Comparison of ENCODE assay signal across 8 mouse cellular contexts in the genomic region with DNA sequence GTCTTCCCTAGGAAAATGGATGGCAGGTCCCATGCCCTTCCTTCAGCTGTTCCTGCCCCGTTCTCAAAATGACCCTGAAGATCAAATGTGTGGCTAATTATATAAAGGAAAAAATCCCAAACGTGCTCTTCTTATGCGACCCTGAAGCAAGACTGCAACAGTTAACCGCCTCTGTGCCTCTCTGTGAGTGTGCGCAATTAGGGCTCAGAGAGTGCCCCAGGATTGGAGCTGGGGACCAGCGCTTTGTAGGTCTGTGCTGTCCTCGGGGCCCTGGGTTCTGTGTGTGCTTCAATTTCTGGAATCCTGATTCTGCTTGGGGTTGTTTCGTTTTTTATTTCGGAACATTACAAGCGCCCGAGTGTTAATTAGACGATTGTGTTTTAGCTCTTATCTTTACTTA. TPM values are rescaled to one million over a fixed set of nuclear protein-coding genes. Genes with fewer than 3 reads are reported as not detected.
DNase-seq lines count a peak whose midpoint lies in the region; ATAC-seq lines count a peak whose summit lies in the region.

No protein-coding gene starts in this region.

- no peaks in the 10 kb centered on the region for H3K9me3 ChIP-seq in heart, embryonic 13.5 days
- H3K9me3 ChIP-seq in hindbrain, embryonic 12.5 days (replicated peaks) = no peaks in the 10 kb centered on the region
- no peaks in the 10 kb centered on the region for H3K9me3 ChIP-seq in midbrain, embryonic 10.5 days (replicated peaks)

- ATAC-seq in heart, embryonic 13.5 days (ENCODE audit: extremely low read depth, insufficient number of reproducible peaks, low FRiP score, low TSS enrichment) = no peak
- no peak for ATAC-seq in hindbrain, embryonic 12.5 days (ENCODE audit: low FRiP score)

- DNase-seq in heart, adult 8-10 months (ENCODE audit: low spot score) = no peak
- peak; percentile 43 for DNase-seq in R1 (ENCODE audit: low read depth, low spot score)
- DNase-seq in midbrain, embryonic 10.5 days (ENCODE audit: low spot score) = no peak
- no peak for DNase-seq in cerebellum, postnatal 10 days
- DNase-seq in cerebellum, adult 8-10 months = no peak
- no peak for DNase-seq in urinary bladder, postnatal 14 days (ENCODE audit: low spot score)

- peak overlapping the region; percentile 79 for H3K4me2 ChIP-seq in heart, embryonic 13.5 days
- H3K4me2 ChIP-seq in hindbrain, embryonic 12.5 days (replicated peaks) = peak overlapping the region; percentile 52

- peak overlapping the region; percentile 72 for H3K9ac ChIP-seq in heart, embryonic 13.5 days
- H3K9ac ChIP-seq in hindbrain, embryonic 12.5 days = no peak overlapping the region; the same call in 1 of the 2 replicates

- no peak overlapping the region for H3K27ac ChIP-seq in heart, embryonic 13.5 days (replicated peaks)
- H3K27ac ChIP-seq in hindbrain, embryonic 12.5 days = no peak overlapping the region
- H3K27ac ChIP-seq in midbrain, embryonic 10.5 days (replicated peaks) = peak overlapping the region; percentile 77

- H3K36me3 ChIP-seq in heart, embryonic 13.5 days = no peaks in the 10 kb centered on the region
- no peaks in the 10 kb centered on the region for H3K36me3 ChIP-seq in hindbrain, embryonic 12.5 days
- H3K36me3 ChIP-seq in midbrain, embryonic 10.5 days = no peaks in the 10 kb centered on the region

- peak overlapping the region; percentile 49 for H3K4me3 ChIP-seq in heart, embryonic 13.5 days
- H3K4me3 ChIP-seq in hindbrain, embryonic 12.5 days = peak overlapping the region; percentile 36
- H3K4me3 ChIP-seq in midbrain, embryonic 10.5 days = peak overlapping the region; percentile 63

- 12% methylated on average over 12 of the region's 12 CpGs for WGBS in heart, embryonic 13.5 days
- WGBS in hindbrain, embryonic 12.5 days = 14% methylated on average over 12 of the region's 12 CpGs
- WGBS in midbrain, embryonic 10.5 days = 13% methylated on average over 12 of the region's 12 CpGs

- H3K4me1 ChIP-seq in heart, embryonic 13.5 days = peaks cover 11% of the 10 kb centered on the region
- H3K4me1 ChIP-seq in hindbrain, embryonic 12.5 days = peaks cover 10% of the 10 kb centered on the region
- H3K4me1 ChIP-seq in midbrain, embryonic 10.5 days = peaks cover 12% of the 10 kb centered on the region

- H3K27me3 ChIP-seq in heart, embryonic 13.5 days (replicated peaks) = peaks cover 10% of the 10 kb centered on the region
- H3K27me3 ChIP-seq in hindbrain, embryonic 12.5 days = no peaks in the 10 kb centered on the region
- H3K27me3 ChIP-seq in midbrain, embryonic 10.5 days (ENCODE audit: low read depth, poor library complexity, severe bottlenecking) = no peaks in the 10 kb centered on the region; the same call in 1 of the 2 replicates

RNA-seq across cellular contexts. Expression of a gene that starts 0.5 kb away (rescaled TPM):
- polyA plus RNA-seq in heart, embryonic 13.5 days (2015; fragmentation: Nextera tagmentation; extraction: Ambion mirVana) = 0.20 and 0.21 TPM in 2 replicates
- total RNA-seq in heart, adult 8-10 months (2022) = under 1 TPM; 0.09 to 0.23 (median 0.13) TPM
- polyA plus RNA-seq in hindbrain, embryonic 12.5 days (2016; fragmentation: Nextera tagmentation; extraction: Ambion mirVana) = 0.30 and 0.40 TPM in 2 replicates
- polyA plus RNA-seq in midbrain, embryonic 10.5 days (2016; fragmentation: Nextera tagmentation; extraction: Ambion mirVana) = 0.05 and 0.14 TPM in 2 replicates

RNA-seq across cellular contexts. Expression of a gene that starts 51.8 kb away (rescaled TPM):
- polyA plus RNA-seq in heart, embryonic 13.5 days (2015; fragmentation: Nextera tagmentation; extraction: Ambion mirVana) = 5.1 and 5.4 TPM in 2 replicates
- total RNA-seq in heart, adult 8-10 months (2022) = 1 to 10 TPM; 2.2 to 3.0 (median 2.6) TPM
- 10.5 and 11.3 TPM in 2 replicates for polyA plus RNA-seq in hindbrain, embryonic 12.5 days (2016; fragmentation: Nextera tagmentation; extraction: Ambion mirVana)
- 12.4 and 13.2 TPM in 2 replicates for polyA plus RNA-seq in midbrain, embryonic 10.5 days (2016; fragmentation: Nextera tagmentation; extraction: Ambion mirVana)
